Comparison of ENCODE assay signal across 8 mouse cellular contexts in genomic region chr17:12940151-12940805, GRCm38 (mm10). TPM values are rescaled to one million over a fixed set of nuclear protein-coding genes. Genes with fewer than 3 reads are reported as not detected.
A peak's percentile ranks its signal among the peaks of the same experiment; 100 is the strongest.
DNase-seq lines count a peak whose midpoint lies in the region; ATAC-seq and TF ChIP-seq lines count a peak whose summit lies in the region.

TSS of gene Acat3 (minus strand) at chr17:12940600.

- peak within 1 kb of the TSS; percentile 38 for H3K4me3 ChIP-seq in layer of hippocampus, adult 2 months
- H3K4me3 ChIP-seq in myocyte: peak within 1 kb of the TSS; percentile 12

- H3K36me3 ChIP-seq in myocyte (ENCODE audit: control insufficient read depth, insufficient read depth): peaks cover 14% of the 10 kb centered on the region

- ATAC-seq in granulocyte monocyte progenitor cell, adult 5-6 weeks (replicated peaks; ENCODE audit: poor library complexity, severe bottlenecking): peak; percentile 66
- no peak for ATAC-seq in activated CD4-positive, CD25-positive, alpha-beta regulatory T cell, adult 4 months

- H3K79me2 ChIP-seq in myocyte (ENCODE audit: control insufficient read depth, insufficient read depth): no peaks in the 10 kb centered on the region

- H3K27me3 ChIP-seq in myocyte (ENCODE audit: control insufficient read depth, insufficient read depth, insufficient read length): no peaks in the 10 kb centered on the region

- no peak for TF ChIP-seq POLR2A in myocyte (IDR thresholded peaks at IDR 0.05; ENCODE audit: insufficient read length, low read depth)

- no peak for TF ChIP-seq CTCF in layer of hippocampus, adult 2 months (conservative IDR thresholded peaks at IDR 0.05)

- peak within 1 kb of the TSS; percentile 56; the same call in 1 of the 2 replicates for H3K27ac ChIP-seq in layer of hippocampus, adult 2 months

- no peak within 1 kb of the TSS for H3ac ChIP-seq in myocyte (ENCODE audit: control insufficient read depth, insufficient read length)

- DNase-seq in layer of hippocampus, adult 2 months (ENCODE audit: low spot score in 2 of 2): no peak
- no peak for DNase-seq in layer of hippocampus, postnatal 36 days
- peak; percentile 65 for DNase-seq in cerebellum, adult 9-10 months
- DNase-seq in kidney, postnatal 4 days: peak; percentile 23 to 37
- no peak for DNase-seq in gastrocnemius, postnatal 4 days (ENCODE audit: low spot score in 2 of 2)

- peak within 1 kb of the TSS; percentile 91 for H3K4me2 ChIP-seq in myocyte (ENCODE audit: low read depth)

TF ChIP-seq in myocyte, 11 proteins besides CTCF, POLR2A, EP300 and RAD21:
- TF ChIP-seq MYOD1 (IDR thresholded peaks at IDR 0.05; ENCODE audit: control insufficient read depth in 1 of 3, insufficient read length in 2 of 3, low read depth in 2 of 3) (peak in 1 of 3 experiments; percentile 4), MAX (IDR thresholded peaks at IDR 0.05; ENCODE audit: low read depth) (no peak), MYOG (IDR thresholded peaks at IDR 0.05; ENCODE audit: control insufficient read depth in 1 of 3, insufficient read depth in 1 of 3, insufficient read length in 2 of 3, low read depth in 2 of 3) (peak in 1 of 3 experiments; percentile 48), SRF (IDR thresholded peaks at IDR 0.05; ENCODE audit: control insufficient read depth, insufficient read length, low read depth) (no peak)

RNA-seq across cellular contexts. Expression of gene Acat3, which starts in this region (rescaled TPM):
- 1 to 10 TPM; 4.1 to 6.6 TPM for total RNA-seq in layer of hippocampus, adult 2 months (2021)
- total RNA-seq in layer of hippocampus, postnatal 36 days (2021): 1 to 10 TPM; 3.8 to 5.1 TPM
- not detected in 2 replicates for total RNA-seq in granulocyte monocyte progenitor cell, adult 5-6 weeks (2014; fragmentation: Nextera tagmentation)
- 1.1 and 1.2 TPM in 2 replicates for total RNA-seq in granulocyte monocyte progenitor cell, adult 5-6 weeks (2017)
- 0.76 TPM for polyA plus RNA-seq in myocyte (2012; fragmentation: generic; extraction: Trizol)
- under 1 TPM in 1 of 2 experiments, not detected in 1; 0.93 TPM for polyA plus RNA-seq in activated CD4-positive, CD25-positive, alpha-beta regulatory T cell, adult 4 months (2017; shearing (Covaris generic))
- total RNA-seq in gastrocnemius, postnatal 4 days (2021): under 1 TPM in 1 of 2 experiments, not detected in 1; 0.49 TPM

Comparison
In these comparisons a context has a peak if more than half of its experiments do, and no peak if none do; other contexts are left out.
1. DNase-seq: peak in cerebellum, adult 9-10 months (single experiment) and kidney, postnatal 4 days (2 of 2); none in layer of hippocampus, adult 2 months (0 of 2), layer of hippocampus, postnatal 36 days (0 of 2) and gastrocnemius, postnatal 4 days (0 of 2).